Mouse (Mus musculus) CH12.LX (cell line): ENCODE results near the gene Tdrd7. TPM values are rescaled to one million over a fixed set of nuclear protein-coding genes. Genes with fewer than 3 reads are reported as not detected.

Source experiments
- DNase-seq: peaks from one replicate; pipeline ENCODE4 v3.0.0-alpha.2; 2013; ENCODE audit errors: extremely low read depth
- H3K27ac ChIP-seq: 2 replicates; pipeline ENCODE4 v1.5.1; 2012; ENCODE audit warnings: low read depth, mild to moderate bottlenecking, control low read depth, moderate library complexity; ENCODE audit not compliant: insufficient read depth
- H3K27me3 ChIP-seq: replicated peaks from 2 replicates; pipeline ENCODE3; 2012; ENCODE audit warnings: inconsistent platforms
- H3K36me3 ChIP-seq, 2 experiments: replicated peaks in 1 of 2; 2 replicates each; pipeline versions ENCODE3 to v1.6.1; 2012; ENCODE audit warnings: inconsistent platforms in 1 of 2, low read length in 1 of 2, mild to moderate bottlenecking in 1 of 2, mixed read lengths in 1 of 2, moderate library complexity in 1 of 2; ENCODE audit not compliant: control insufficient read depth in 1 of 2, insufficient read depth in 1 of 2
- H3K4me1 ChIP-seq, 2 experiments: 2 replicates each; pipeline ENCODE4 v1.6.1; 2012; ENCODE audit warnings: inconsistent platforms in 1 of 2, moderate library complexity in 1 of 2; ENCODE audit not compliant: insufficient read depth in 2 of 2, control insufficient read depth in 1 of 2
- H3K4me2 ChIP-seq: 2 replicates; pipeline ENCODE4 v1.6.1; 2012; ENCODE audit warnings: low read depth, mild to moderate bottlenecking, control low read depth; ENCODE audit not compliant: poor library complexity, insufficient read depth, severe bottlenecking
- H3K4me3 ChIP-seq, 3 experiments: fragments of 150-350 bp in 1 of 3; sonication (generic) in 1 of 3; replicated peaks in 1 of 3; 2 replicates each; pipeline versions ENCODE3 to v1.5.1; 2011 to 2012; ENCODE audit warnings: low read depth in 2 of 3, low read length in 2 of 3, mild to moderate bottlenecking in 2 of 3, moderate library complexity in 2 of 3, control low read depth in 1 of 3, improper control_type of control experiment in 1 of 3, inconsistent platforms in 1 of 3, mixed read lengths in 1 of 3; ENCODE audit not compliant: poor library complexity in 1 of 3
- H3K79me2 ChIP-seq: replicated peaks from 2 replicates; pipeline ENCODE4 v1.6.1; 2012; ENCODE audit warnings: mild to moderate bottlenecking, moderate library complexity; ENCODE audit not compliant: control insufficient read depth, poor library complexity, insufficient read depth, severe bottlenecking; ENCODE audit errors: extremely low read depth
- H3K9ac ChIP-seq: 2 replicates; pipeline ENCODE4 v1.6.1; 2012; ENCODE audit warnings: low read depth, mild to moderate bottlenecking, control low read depth, moderate library complexity; ENCODE audit not compliant: insufficient read depth
- H3K9me3 ChIP-seq: replicated peaks from 2 replicates; pipeline ENCODE3; 2012; ENCODE audit warnings: low read length, inconsistent platforms, mixed read lengths
- CHD1 ChIP-seq: IDR thresholded peaks from 2 replicates; pipeline ENCODE4 v1.6.1; 2012; ENCODE audit warnings: low read depth, low read length, improper control_type of control experiment, inconsistent platforms
- CHD2 ChIP-seq: IDR thresholded peaks from 2 replicates; pipeline ENCODE4 v1.6.1; 2011; ENCODE audit warnings: low read length, improper control_type of control experiment
- CTCF ChIP-seq, 2 experiments: IDR thresholded peaks in 1 of 2; conservative IDR thresholded peaks in 1 of 2; 2 replicates each; pipeline ENCODE4 v1.5.1; 2011 to 2012; ENCODE audit warnings: low read depth in 2 of 2, low read length in 2 of 2, improper control_type of control experiment in 1 of 2, inconsistent platforms in 1 of 2, mild to moderate bottlenecking in 1 of 2, moderate library complexity in 1 of 2
- GABPA ChIP-seq: IDR thresholded peaks from 2 replicates; pipeline ENCODE4 v1.6.1; 2012; ENCODE audit warnings: low read depth, low read length, improper control_type of control experiment, inconsistent platforms; ENCODE audit not compliant: insufficient replicate concordance
- IRF4 ChIP-seq: IDR thresholded peaks from 2 replicates; pipeline ENCODE4 v1.6.1; 2014; ENCODE audit warnings: low read depth, mild to moderate bottlenecking, inconsistent platforms, low read length, improper control_type of control experiment
- JUN ChIP-seq: IDR thresholded peaks from 2 replicates; pipeline ENCODE4 v1.6.1; 2011; ENCODE audit warnings: low read depth, mild to moderate bottlenecking, low read length, improper control_type of control experiment, moderate library complexity; ENCODE audit not compliant: insufficient read depth
- JUND ChIP-seq: conservative IDR thresholded peaks from 2 replicates; pipeline ENCODE4 v1.6.1; 2011; ENCODE audit warnings: low read depth, low read length, improper control_type of control experiment
- MAFK ChIP-seq: IDR thresholded peaks from 2 replicates; pipeline ENCODE4 v1.6.1; 2011; ENCODE audit warnings: low read length, improper control_type of control experiment; ENCODE audit not compliant: insufficient replicate concordance
- MAZ ChIP-seq: IDR thresholded peaks from 2 replicates; pipeline ENCODE4 v1.6.1; 2012; ENCODE audit warnings: low read depth, mild to moderate bottlenecking, inconsistent platforms, low read length, improper control_type of control experiment, moderate library complexity
- MYC ChIP-seq: IDR thresholded peaks from 2 replicates; pipeline ENCODE4 v1.6.1; 2011; ENCODE audit warnings: low read depth, mild to moderate bottlenecking, improper control_type of control experiment, low read length
- NELFE ChIP-seq: IDR thresholded peaks from 2 replicates; pipeline ENCODE4 v1.6.1; 2011; ENCODE audit warnings: low read depth, low read length, improper control_type of control experiment
- POLR2A ChIP-seq: IDR thresholded peaks from 2 replicates; pipeline ENCODE4 v1.6.1; 2011; ENCODE audit warnings: low read depth, mild to moderate bottlenecking, improper control_type of control experiment, low read length
- RAD21 ChIP-seq: IDR thresholded peaks from 2 replicates; pipeline ENCODE4 v1.6.1; 2011; ENCODE audit warnings: low read depth, mild to moderate bottlenecking, low read length, improper control_type of control experiment, moderate library complexity
- SMC3 ChIP-seq: IDR thresholded peaks from 2 replicates; pipeline ENCODE4 v1.6.1; 2011; ENCODE audit warnings: low read depth, low read length, improper control_type of control experiment
- TBP ChIP-seq: conservative IDR thresholded peaks from 2 replicates; pipeline ENCODE4 v1.6.1; 2011; ENCODE audit warnings: low read depth, low read length, improper control_type of control experiment
- UBTF ChIP-seq: IDR thresholded peaks from 2 replicates; pipeline ENCODE4 v1.6.1; 2012; ENCODE audit warnings: low read depth, mild to moderate bottlenecking, inconsistent platforms, low read length, improper control_type of control experiment, moderate library complexity
- USF1 ChIP-seq: IDR thresholded peaks from 2 replicates; pipeline ENCODE4 v1.6.1; 2014; ENCODE audit warnings: low read depth, mild to moderate bottlenecking, inconsistent platforms, low read length, improper control_type of control experiment
- USF2 ChIP-seq: conservative IDR thresholded peaks from 2 replicates; pipeline ENCODE4 v1.6.1; 2011; ENCODE audit warnings: low read depth, low read length, improper control_type of control experiment
- ZC3H11A ChIP-seq: IDR thresholded peaks from 2 replicates; pipeline ENCODE4 v1.6.1; 2012; ENCODE audit warnings: low read depth, mild to moderate bottlenecking, inconsistent platforms, low read length, improper control_type of control experiment
- ZKSCAN1 ChIP-seq: IDR thresholded peaks from 2 replicates; pipeline ENCODE4 v1.6.1; 2012; ENCODE audit warnings: low read depth, inconsistent platforms, low read length, improper control_type of control experiment, borderline replicate concordance
- dilution Hi-C: fragments of 300-500 bp; cut with MboI; formaldehyde crosslinking; loops from 2 replicates; pipeline ENCODE4 v1.14.3; 2020; ENCODE audit warnings: low sequenced_read_pairs; ENCODE audit not compliant: extremely low pct_unique_long_range_greater_than_20kb, extremely low pct_ligation_motif_present
- in situ Hi-C: fragments of 300-500 bp; cut with MboI; formaldehyde crosslinking; loops from 3 replicates; pipeline ENCODE4 v1.14.3; 2019; ENCODE audit warnings: low sequenced_read_pairs, low pct_ligation_motif_present, low pct_unique_long_range_greater_than_20kb, mixed read lengths
- polyA plus RNA-seq: library from polyadenylated mRNA; unstranded; fragments of >175 nt; gene quantifications from 2 replicates; pipeline ENCODE4 v1.2.1, GENCODE M21; 2012; ENCODE audit warnings: low read depth; ENCODE audit not compliant: insufficient read length
- total RNA-seq, 2 experiments: library from RNA; depleted of rRNA; stranded (reverse); fragments of 300-350 nt in 1 of 2; fragments of >200 nt in 1 of 2; gene quantifications; 2 replicates each; pipeline ENCODE4 v1.2.3; 2012 to 2014

The Tdrd7 gene
- total and polyA plus RNA-seq, 3 experiments = 1.6 to 2.9 (median 2.7) TPM

- no peaks in the 10 kb centered on the region for H3K27me3 ChIP-seq
- no peak overlapping the region for H3K4me3 ChIP-seq
- H3K9me3 ChIP-seq = no peaks in the 10 kb centered on the region
- dilution Hi-C loops = no loop called here
- no peaks in the 10 kb centered on the region for H3K79me2 ChIP-seq
- H3K27ac ChIP-seq = no peak overlapping the region
- TF ChIP-seq CHD1 (no peak), CHD2 (no peak), RAD21 (peak; percentile 66), JUND (no peak), IRF4 (0 out of 2 replicates have a peak, but pooled peaks have one; percentile 19), CTCF (conservative IDR thresholded peaks at IDR 0.05 in 1 of 2, IDR thresholded peaks at IDR 0.05 in 1 of 2; ENCODE audit: low read depth in 2 of 2, low read length in 2 of 2) (peak; percentile 14 to 75; a peak in 2 of 4 replicates), SMC3 (peak; percentile 65), ZC3H11A (no peak), MAFK (peak; percentile 22; the same call in 1 of the 2 replicates)
- H3K4me1 ChIP-seq = peaks cover 12 to 21% of the 10 kb centered on the region in 2 experiments
- H3K36me3 ChIP-seq = no peaks in the 10 kb centered on the region
- in situ Hi-C loops = loop anchor here (5.0 kb wide), 1 partner anchor 84 kb away; no protein-coding TSS in a partner anchor
- no peak for DNase-seq
- no peak overlapping the region for H3K9ac ChIP-seq
- no peak overlapping the region for H3K4me2 ChIP-seq
These were observed 60.8 kb downstream of the Tdrd7 start for GRCm38 (mm10) chr4:46025893-46026292.

- Histone ChIP-seq H3K27ac (no peak overlapping the region), H3K79me2 (no peaks in the 10 kb centered on the region), H3K4me2 (0 out of 2 replicates have a peak overlapping the region, but pooled peaks have one; percentile 5), H3K9me3 (no peaks in the 10 kb centered on the region)
- TF ChIP-seq TBP (no peak), GABPA (no peak), ZKSCAN1 (no peak), CHD2 (no peak), POLR2A (no peak), JUND (no peak), SMC3 (no peak), IRF4 (no peak), UBTF (no peak), MAFK (no peak), CTCF (conservative IDR thresholded peaks at IDR 0.05 in 1 of 2, IDR thresholded peaks at IDR 0.05 in 1 of 2; ENCODE audit: low read depth in 2 of 2, low read length in 2 of 2) (no peak), MYC (no peak), JUN (no peak), NELFE (no peak), RAD21 (no peak), MAZ (no peak), USF2 (no peak), ZC3H11A (no peak), USF1 (no peak)
- TF ChIP-seq, all 38 proteins: peak for 0
- Histone ChIP-seq H3K9ac (no peak overlapping the region), H3K4me1 (peaks cover 14 to 34% of the 10 kb centered on the region in 2 experiments), H3K4me3 (no peak overlapping the region), H3K36me3 (no peaks in the 10 kb centered on the region), H3K27me3 (no peaks in the 10 kb centered on the region)
- in situ Hi-C loops = loop anchor here (5.0 kb wide), 1 partner anchor 86 kb away; no protein-coding TSS in a partner anchor
- DNase-seq = no peak
- dilution Hi-C loops = no loop called here
These were observed 63.1 kb downstream of the Tdrd7 start for GRCm38 (mm10) chr4:46028224-46028623.
